Mouse (Mus musculus) olfactory bulb, adult 2 months (tissue): ENCODE data around the gene Spdl1. TPM values are rescaled to one million over a fixed set of nuclear protein-coding genes. Genes with fewer than 3 reads are reported as not detected.

Source experiments
- H3K27ac ChIP-seq: fragments of 200-500 bp; 2 replicates; pipeline ENCODE4 v1.5.1; 2012; ENCODE audit warnings: low read depth, low read length; ENCODE audit not compliant: insufficient read depth
- H3K4me1 ChIP-seq: fragments of 200-500 bp; 2 replicates; pipeline ENCODE4 v1.6.1; 2012; ENCODE audit warnings: low read length; ENCODE audit not compliant: control insufficient read depth, insufficient read depth
- H3K4me3 ChIP-seq: fragments of 200-500 bp; 2 replicates; pipeline ENCODE4 v1.5.1; 2012; ENCODE audit warnings: mild to moderate bottlenecking, low read depth, low read length, moderate library complexity; ENCODE audit not compliant: insufficient read depth
- CTCF ChIP-seq: fragments of 200-500 bp; IDR thresholded peaks from 2 replicates; pipeline ENCODE4 v1.5.1; 2012; ENCODE audit warnings: low read depth, mild to moderate bottlenecking, low read length, moderate library complexity; ENCODE audit not compliant: insufficient read depth
- POLR2A ChIP-seq: fragments of 200-500 bp; IDR thresholded peaks from 2 replicates; pipeline ENCODE4 v1.6.1; 2012; ENCODE audit warnings: mild to moderate bottlenecking, low read depth, low read length, moderate library complexity; ENCODE audit not compliant: insufficient read depth
- WGBS: fragments of 180-500 bp; shearing (Covaris S2); methylation state at CpG from one replicate; pipeline ENCODE4 v1.1.7; 2018; 5-methylcytosine and 5-hydroxymethylcytosine counted together
- polyA plus RNA-seq: library from polyadenylated mRNA; stranded (reverse); fragments of >200 nt; gene quantifications from 2 replicates; pipeline ENCODE4 v1.2.4, GENCODE M21; 2012; ENCODE audit warnings: low replicate concordance; ENCODE audit not compliant: missing spikeins, insufficient read depth, insufficient read length

The Spdl1 gene
- polyA plus RNA-seq, 1 experiment: not detected

DNA sequence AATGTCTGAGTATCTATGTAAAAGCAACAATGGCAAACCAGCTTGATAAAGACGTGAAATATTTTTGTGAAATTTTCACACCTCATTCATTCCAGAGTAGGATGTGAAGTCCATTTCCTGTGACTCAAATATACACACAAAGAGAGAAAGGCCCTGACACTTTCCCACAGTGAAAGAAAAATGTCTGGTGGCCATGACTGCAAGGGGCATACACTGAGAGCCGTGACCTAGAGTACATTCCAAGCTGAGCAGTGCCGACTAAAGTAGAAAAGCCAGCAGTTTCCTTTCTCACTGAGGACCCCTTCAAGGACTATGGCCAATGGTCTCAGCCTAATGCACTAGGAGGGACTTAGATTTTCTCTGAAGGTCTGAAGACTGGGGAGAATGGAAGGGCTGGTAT, 23.2 kb upstream of the Spdl1 start:
- 71% methylated on average over 3 of the region's 3 CpGs for WGBS
- H3K4me3 ChIP-seq: no peak overlapping the region
- TF ChIP-seq CTCF: no peak
- TF ChIP-seq POLR2A: no peak

DNA sequence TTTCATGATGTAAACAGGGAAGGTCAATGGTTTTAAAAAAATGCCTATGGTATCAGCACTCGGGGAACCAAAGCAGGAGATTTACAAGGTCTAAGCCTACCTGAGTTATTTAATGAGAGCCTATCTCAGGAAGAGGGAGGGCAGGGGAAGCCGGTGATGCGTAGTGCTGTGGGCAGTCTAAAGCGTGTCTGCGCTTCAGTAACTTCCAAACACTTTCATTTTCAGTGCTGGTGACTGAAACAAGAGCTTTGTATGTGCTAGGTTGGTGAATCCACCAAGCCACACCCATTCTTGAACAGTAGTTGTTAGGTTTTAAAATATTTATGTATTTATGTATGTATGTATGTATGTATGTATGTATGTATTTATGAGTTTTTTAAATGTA, 12.8 kb upstream of the Spdl1 start:
- no peak overlapping the region for H3K27ac ChIP-seq
- H3K4me1 ChIP-seq: no peaks in the 10 kb centered on the region
- 84% methylated on average over 5 of the region's 5 CpGs for WGBS
- no peak overlapping the region for H3K4me3 ChIP-seq
- TF ChIP-seq POLR2A: no peak
- no peak for TF ChIP-seq CTCF

More for the DNA sequence above, 23.2 kb upstream of the Spdl1 start:
- no peak overlapping the region for H3K27ac ChIP-seq
- H3K4me1 ChIP-seq: no peaks in the 10 kb centered on the region

- 73% methylated on average over 22 of the region's 22 CpGs for WGBS
- Histone ChIP-seq H3K4me3 (no peak overlapping the region), H3K27ac (no peak overlapping the region), H3K4me1 (no peaks in the 10 kb centered on the region)
- TF ChIP-seq CTCF (no peak), POLR2A (no peak)
Observed at GRCm38 (mm10) chr11:34845567-34846267, 12.3 kb upstream of the Spdl1 start.

- Histone ChIP-seq H3K27ac (no peak overlapping the region), H3K4me3 (no peak overlapping the region), H3K4me1 (no peaks in the 10 kb centered on the region)
- TF ChIP-seq POLR2A (no peak), CTCF (no peak)
- WGBS: 35% methylated on average over 5 of the region's 5 CpGs
Observed at GRCm38 (mm10) chr11:34843517-34843916, 10.1 kb upstream of the Spdl1 start.

DNA sequence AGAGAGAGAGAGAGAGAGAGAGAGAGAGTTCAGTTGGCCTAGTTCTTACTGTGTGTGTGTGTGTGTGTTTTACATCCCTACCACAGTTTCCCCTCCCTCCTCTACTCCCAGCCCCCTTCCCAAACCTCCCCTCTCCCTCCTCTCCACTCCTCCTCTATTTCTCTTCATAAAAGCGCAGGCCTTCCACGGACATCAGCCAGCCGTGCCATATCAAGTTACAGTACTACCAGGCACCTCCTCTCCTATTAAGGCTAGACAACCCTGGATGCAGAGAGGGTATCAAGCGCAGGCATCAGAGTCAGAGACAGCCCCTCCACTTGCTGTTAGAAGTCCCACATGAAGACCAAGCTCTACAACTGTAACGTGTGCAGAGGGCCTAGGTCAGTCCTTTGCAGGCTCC, 6.8 kb upstream of the Spdl1 start:
- TF ChIP-seq POLR2A (no peak), CTCF (no peak)
- H3K4me1 ChIP-seq: no peaks in the 10 kb centered on the region
- no peak overlapping the region for H3K4me3 ChIP-seq
- 46% methylated on average over 5 of the region's 5 CpGs for WGBS
- no peak overlapping the region for H3K27ac ChIP-seq

- 71% methylated on average over 4 of the region's 4 CpGs for WGBS
- H3K4me1 ChIP-seq: no peaks in the 10 kb centered on the region
- TF ChIP-seq CTCF (no peak), POLR2A (no peak)
- H3K4me3 ChIP-seq: no peak overlapping the region
- no peak overlapping the region for H3K27ac ChIP-seq
Observed at GRCm38 (mm10) chr11:34839051-34839450, 5.6 kb upstream of the Spdl1 start.

- 49% methylated on average over 2 of the region's 2 CpGs for WGBS
- no peak for TF ChIP-seq CTCF
- TF ChIP-seq POLR2A: no peak
- H3K4me1 ChIP-seq: peaks cover 3% of the 10 kb centered on the region; the same call in 1 of the 2 replicates
Observed at GRCm38 (mm10) chr11:34836272-34836671, 2.8 kb upstream of the Spdl1 start.

DNA sequence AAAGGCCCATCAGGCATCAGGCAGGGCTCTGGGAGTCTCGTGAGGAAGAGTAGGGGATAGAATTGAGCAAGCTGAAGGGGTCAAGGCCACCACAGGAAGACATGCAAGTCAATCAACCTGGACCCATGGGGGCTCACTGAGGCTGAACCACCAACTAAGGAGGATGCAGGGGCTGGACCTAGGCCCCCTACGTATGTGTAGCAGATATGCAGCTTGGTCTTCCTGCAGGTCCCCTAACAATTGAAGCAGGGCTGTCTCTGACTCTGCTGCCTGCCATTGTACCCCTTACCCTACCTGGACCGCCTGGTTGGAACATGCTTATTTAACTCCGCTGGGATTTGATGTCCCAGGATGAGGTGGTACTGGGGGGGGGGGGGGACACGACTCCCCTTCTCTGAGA, 763 bp downstream of the Spdl1 start:
- Histone ChIP-seq H3K4me1 (peaks cover 3% of the 10 kb centered on the region; the same call in 1 of the 2 replicates), H3K27ac (no peak overlapping the region), H3K4me3 (no peak overlapping the region)
- WGBS: 7% methylated on average over 5 of the region's 5 CpGs
- TF ChIP-seq CTCF (no peak), POLR2A (no peak)

More at GRCm38 (mm10) chr11:34836272-34836671, 2.8 kb upstream of the Spdl1 start:
- Histone ChIP-seq H3K4me3 (no peak overlapping the region), H3K27ac (no peak overlapping the region)

DNA sequence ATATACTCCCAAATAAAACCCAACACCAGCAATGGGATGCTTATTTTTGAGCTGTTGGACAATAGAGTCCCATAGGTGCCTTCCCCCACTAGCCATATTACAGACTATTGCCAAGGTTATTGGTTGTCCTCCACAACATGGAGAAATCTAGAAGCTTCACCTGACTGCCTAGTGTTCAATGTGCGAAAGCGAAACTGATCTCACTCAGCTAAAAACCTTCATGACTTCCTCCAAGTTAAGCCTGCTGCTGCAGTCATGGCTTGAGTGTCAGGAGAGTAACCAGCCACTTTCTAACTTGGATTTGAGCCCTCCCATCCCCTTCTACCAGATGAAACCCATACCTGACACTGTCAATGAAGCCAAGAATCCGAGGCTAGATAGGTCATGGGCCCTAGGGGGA, 5.6 kb downstream of the Spdl1 start:
- Histone ChIP-seq H3K27ac (no peak overlapping the region), H3K4me1 (peaks cover 3% of the 10 kb centered on the region; the same call in 1 of the 2 replicates), H3K4me3 (no peak overlapping the region)
- TF ChIP-seq POLR2A (no peak), CTCF (no peak)
- WGBS: 91% methylated on average over 3 of the region's 3 CpGs
